Mouse (Mus musculus): ENCODE measurements at regions not wholly inside any gene's neighbourhood (a gene's known extent, or its start where the extent isn't known, plus 50 kb on each side); places are given as distances from the start of the nearest gene placed in this dataset.
A peak's percentile ranks its signal among the peaks of the same experiment; 100 is the strongest.

GRCm38 (mm10) chr13:31166286-31166685 lies 192.3 kb downstream of the Gm5447 start:
- DNase-seq (ENCODE audit: low spot score in 2 of 2) = no peak

GRCm38 (mm10) chr13:31168854-31169253 lies 194.8 kb downstream of the Gm5447 start:
- no peak for DNase-seq (ENCODE audit: low spot score in 2 of 2)

GRCm38 (mm10) chr13:31171751-31172150 lies 197.7 kb downstream of the Gm5447 start:
- DNase-seq (ENCODE audit: low spot score in 2 of 2) = no peak

GRCm38 (mm10) chr13:31172580-31172979 lies 198.6 kb downstream of the Gm5447 start:
- no peak for DNase-seq (ENCODE audit: low spot score in 2 of 2)

- DNase-seq (ENCODE audit: low spot score in 2 of 2) = no peak
These were observed 204.2 kb downstream of the Gm5447 start for GRCm38 (mm10) chr13:31177999-31178783.

GRCm38 (mm10) chr13:31178964-31179363 lies 205.0 kb downstream of the Gm5447 start:
- DNase-seq (ENCODE audit: low spot score in 2 of 2) = no peak

GRCm38 (mm10) chr13:31179407-31180001 lies 205.5 kb downstream of the Gm5447 start:
- peak in 1 of 2 experiments; percentile 26 for DNase-seq (ENCODE audit: low spot score in 2 of 2)

- no peak for DNase-seq (ENCODE audit: low spot score in 2 of 2)
These were observed 207.5 kb downstream of the Gm5447 start for GRCm38 (mm10) chr13:31181530-31181929.

GRCm38 (mm10) chr13:31184845-31185834 lies 211.1 kb downstream of the Gm5447 start:
- DNase-seq (ENCODE audit: low spot score in 2 of 2) = no peak

GRCm38 (mm10) chr13:31186805-31187589 lies 213.0 kb downstream of the Gm5447 start:
- no peak for DNase-seq (ENCODE audit: low spot score in 2 of 2)

GRCm38 (mm10) chr13:31189116-31189515 lies 215.1 kb downstream of the Gm5447 start:
- DNase-seq (ENCODE audit: low spot score in 2 of 2) = no peak

- no peak for DNase-seq (ENCODE audit: low spot score in 2 of 2)
These were observed 216.0 kb downstream of the Gm5447 start for GRCm38 (mm10) chr13:31190036-31190435.

- no peak for DNase-seq (ENCODE audit: low spot score in 2 of 2)
These were observed 217.5 kb downstream of the Gm5447 start for GRCm38 (mm10) chr13:31191344-31192139.

GRCm38 (mm10) chr13:31194971-31195370 lies 221.0 kb downstream of the Gm5447 start:
- DNase-seq (ENCODE audit: low spot score in 2 of 2) = no peak

GRCm38 (mm10) chr13:31196546-31196945 lies 222.5 kb downstream of the Gm5447 start:
- DNase-seq (ENCODE audit: low spot score in 2 of 2) = no peak

- DNase-seq (ENCODE audit: low spot score in 2 of 2) = no peak
These were observed 223.6 kb downstream of the Gm5447 start for GRCm38 (mm10) chr13:31197593-31197992.

GRCm38 (mm10) chr13:31199384-31199783 lies 225.4 kb downstream of the Gm5447 start:
- DNase-seq (ENCODE audit: low spot score in 2 of 2) = no peak

- no peak for DNase-seq (ENCODE audit: low spot score in 2 of 2)
These were observed 230.1 kb downstream of the Gm5447 start for GRCm38 (mm10) chr13:31204068-31204467.

GRCm38 (mm10) chr13:31206381-31206780 lies 232.4 kb downstream of the Gm5447 start:
- DNase-seq (ENCODE audit: low spot score in 2 of 2) = no peak

GRCm38 (mm10) chr13:31207709-31208108 lies 233.7 kb downstream of the Gm5447 start:
- peak; percentile 6 to 14 for DNase-seq (ENCODE audit: low spot score in 2 of 2)

Measured in layer of hippocampus, postnatal 14 days (tissue).